Mouse (Mus musculus): ENCODE data around the gene Ctnnbl1. TPM values are rescaled to one million over a fixed set of nuclear protein-coding genes. Genes with fewer than 3 reads are reported as not detected.
A peak's percentile ranks its signal among the peaks of the same experiment; 100 is the strongest.

The Ctnnbl1 gene
- total and polyA plus RNA-seq, 3 experiments, result 6.7 to 10.7 (median 10.1) TPM

- no peaks in the 10 kb centered on the region for H3K36me3 ChIP-seq (ENCODE audit: control insufficient read depth, insufficient read depth, low read length)
- H3K27me3 ChIP-seq (ENCODE audit: control insufficient read depth, insufficient read depth, low read length), result no peaks in the 10 kb centered on the region
- H3K4me3 ChIP-seq, result no peak overlapping the region
- no peak overlapping the region for H3K27ac ChIP-seq
- peaks cover 3% of the 10 kb centered on the region for H3K4me1 ChIP-seq (ENCODE audit: control insufficient read depth, insufficient read depth, low read length)
- intact Hi-C loops (cut with DNase I), result no loop called here
- H3K79me2 ChIP-seq (replicated peaks; ENCODE audit: control insufficient read depth, insufficient read depth, low read length), result no peaks in the 10 kb centered on the region
- DNase-seq, result no peak
- no peak for TF ChIP-seq EP300 (IDR thresholded peaks at IDR 0.05; ENCODE audit: insufficient read depth, low read depth, low read length)
- TF ChIP-seq POLR2A (IDR thresholded peaks at IDR 0.05; ENCODE audit: insufficient read depth, low read depth, low read length), result no peak
- TF ChIP-seq CTCF (IDR thresholded peaks at IDR 0.05), result no peak
- no peak overlapping the region for H3K9ac ChIP-seq (ENCODE audit: low read depth, low read length)
- WGBS, result 69% methylated on average over 5 of the region's 5 CpGs
These were observed 140.8 kb downstream of the Ctnnbl1 start for GRCm38 (mm10) chr2:157877967-157878366.

GRCm38 (mm10) chr2:157881939-157882338 is 144.7 kb downstream of the Ctnnbl1 start:
- H3K79me2 ChIP-seq (replicated peaks; ENCODE audit: control insufficient read depth, insufficient read depth, low read length), result no peaks in the 10 kb centered on the region
- TF ChIP-seq CTCF (IDR thresholded peaks at IDR 0.05) (no peak), POLR2A (IDR thresholded peaks at IDR 0.05; ENCODE audit: insufficient read depth, low read depth, low read length) (no peak), EP300 (IDR thresholded peaks at IDR 0.05; ENCODE audit: insufficient read depth, low read depth, low read length) (no peak)
- H3K9ac ChIP-seq (ENCODE audit: low read depth, low read length), result no peak overlapping the region
- 58% methylated on average over 11 of the region's 11 CpGs for WGBS
- no peaks in the 10 kb centered on the region for H3K27me3 ChIP-seq (ENCODE audit: control insufficient read depth, insufficient read depth, low read length)
- H3K36me3 ChIP-seq (ENCODE audit: control insufficient read depth, insufficient read depth, low read length), result no peaks in the 10 kb centered on the region
- intact Hi-C loops (cut with DNase I), result no loop called here
- H3K4me1 ChIP-seq (ENCODE audit: control insufficient read depth, insufficient read depth, low read length), result no peaks in the 10 kb centered on the region
- no peak for DNase-seq
- no peak overlapping the region for H3K4me3 ChIP-seq
- H3K27ac ChIP-seq, result no peak overlapping the region

- Histone ChIP-seq H3K36me3 (ENCODE audit: control insufficient read depth, insufficient read depth, low read length) (no peaks in the 10 kb centered on the region), H3K27me3 (ENCODE audit: control insufficient read depth, insufficient read depth, low read length) (no peaks in the 10 kb centered on the region), H3K79me2 (replicated peaks; ENCODE audit: control insufficient read depth, insufficient read depth, low read length) (no peaks in the 10 kb centered on the region), H3K4me3 (no peak overlapping the region), H3K9ac (ENCODE audit: low read depth, low read length) (no peak overlapping the region), H3K27ac (no peak overlapping the region), H3K4me1 (ENCODE audit: control insufficient read depth, insufficient read depth, low read length) (no peaks in the 10 kb centered on the region)
- no peak for TF ChIP-seq EP300 (IDR thresholded peaks at IDR 0.05; ENCODE audit: insufficient read depth, low read depth, low read length)
- TF ChIP-seq CTCF (IDR thresholded peaks at IDR 0.05), result no peak
- TF ChIP-seq POLR2A (IDR thresholded peaks at IDR 0.05; ENCODE audit: insufficient read depth, low read depth, low read length), result no peak
- no peak for DNase-seq
- intact Hi-C loops (cut with DNase I), result no loop called here
- 58% methylated on average over 10 of the region's 10 CpGs for WGBS
These were observed 150.2 kb downstream of the Ctnnbl1 start for GRCm38 (mm10) chr2:157887275-157888025.

GRCm38 (mm10) chr2:157891166-157891565 is 154.0 kb downstream of the Ctnnbl1 start:
- intact Hi-C loops (cut with DNase I), result no loop called here
- DNase-seq, result no peak
- H3K4me3 ChIP-seq, result no peak overlapping the region
- no peak overlapping the region for H3K9ac ChIP-seq (ENCODE audit: low read depth, low read length)
- no peaks in the 10 kb centered on the region for H3K79me2 ChIP-seq (replicated peaks; ENCODE audit: control insufficient read depth, insufficient read depth, low read length)
- H3K27ac ChIP-seq, result no peak overlapping the region
- H3K36me3 ChIP-seq (ENCODE audit: control insufficient read depth, insufficient read depth, low read length), result no peaks in the 10 kb centered on the region
- no peaks in the 10 kb centered on the region for H3K27me3 ChIP-seq (ENCODE audit: control insufficient read depth, insufficient read depth, low read length)
- no peaks in the 10 kb centered on the region for H3K4me1 ChIP-seq (ENCODE audit: control insufficient read depth, insufficient read depth, low read length)
- TF ChIP-seq EP300 (IDR thresholded peaks at IDR 0.05; ENCODE audit: insufficient read depth, low read depth, low read length) (no peak), POLR2A (IDR thresholded peaks at IDR 0.05; ENCODE audit: insufficient read depth, low read depth, low read length) (no peak), CTCF (IDR thresholded peaks at IDR 0.05) (no peak)
- 85% methylated on average over 6 of the region's 6 CpGs for WGBS

GRCm38 (mm10) chr2:157897131-157897530 is 159.9 kb downstream of the Ctnnbl1 start:
- no peaks in the 10 kb centered on the region for H3K4me1 ChIP-seq (ENCODE audit: control insufficient read depth, insufficient read depth, low read length)
- 59% methylated on average over 4 of the region's 4 CpGs for WGBS
- H3K36me3 ChIP-seq (ENCODE audit: control insufficient read depth, insufficient read depth, low read length), result no peaks in the 10 kb centered on the region
- H3K4me3 ChIP-seq, result no peak overlapping the region
- no peak overlapping the region for H3K27ac ChIP-seq
- H3K9ac ChIP-seq (ENCODE audit: low read depth, low read length), result no peak overlapping the region
- DNase-seq, result no peak
- H3K27me3 ChIP-seq (ENCODE audit: control insufficient read depth, insufficient read depth, low read length), result no peaks in the 10 kb centered on the region
- intact Hi-C loops (cut with DNase I), result no loop called here
- no peak for TF ChIP-seq POLR2A (IDR thresholded peaks at IDR 0.05; ENCODE audit: insufficient read depth, low read depth, low read length)
- no peak for TF ChIP-seq CTCF (IDR thresholded peaks at IDR 0.05)
- no peak for TF ChIP-seq EP300 (IDR thresholded peaks at IDR 0.05; ENCODE audit: insufficient read depth, low read depth, low read length)
- no peaks in the 10 kb centered on the region for H3K79me2 ChIP-seq (replicated peaks; ENCODE audit: control insufficient read depth, insufficient read depth, low read length)

- Histone ChIP-seq H3K27me3 (ENCODE audit: control insufficient read depth, insufficient read depth, low read length) (peaks cover 7% of the 10 kb centered on the region), H3K36me3 (ENCODE audit: control insufficient read depth, insufficient read depth, low read length) (no peaks in the 10 kb centered on the region), H3K4me3 (no peak overlapping the region), H3K9ac (ENCODE audit: low read depth, low read length) (no peak overlapping the region), H3K4me1 (ENCODE audit: control insufficient read depth, insufficient read depth, low read length) (no peaks in the 10 kb centered on the region), H3K79me2 (replicated peaks; ENCODE audit: control insufficient read depth, insufficient read depth, low read length) (no peaks in the 10 kb centered on the region), H3K27ac (no peak overlapping the region)
- TF ChIP-seq POLR2A (IDR thresholded peaks at IDR 0.05; ENCODE audit: insufficient read depth, low read depth, low read length), result no peak
- TF ChIP-seq EP300 (IDR thresholded peaks at IDR 0.05; ENCODE audit: insufficient read depth, low read depth, low read length), result 0 out of 2 replicates have a peak, but pooled peaks have one; percentile 50
- no peak for TF ChIP-seq CTCF (IDR thresholded peaks at IDR 0.05)
- WGBS, result 2% methylated on average over 16 of the region's 16 CpGs
- intact Hi-C loops (cut with DNase I), result no loop called here
- peak; percentile 76 to 82 for DNase-seq
These were observed 176.0 kb downstream of the Ctnnbl1 start for GRCm38 (mm10) chr2:157913204-157913636.

Data from heart, adult 2 months (tissue).